Mouse (Mus musculus) splenic B cell, adult 2 months (primary cell): Measurements from ENCODE around the gene Tmem198.

Experiments used
- DNase-seq: peaks from one replicate; pipeline ENCODE4 v3.0.0-alpha.2; 2011; ENCODE audit warnings: low read depth, low spot score
- H3K27me3 ChIP-seq: 2 replicates; pipeline ENCODE4 v1.6.1; 2012; ENCODE audit warnings: mild to moderate bottlenecking, low read length, moderate library complexity, mixed read lengths; ENCODE audit not compliant: control insufficient read depth, poor library complexity, insufficient read depth, severe bottlenecking
- H3K36me3 ChIP-seq: 2 replicates; pipeline ENCODE4 v1.6.1; 2012; ENCODE audit warnings: mild to moderate bottlenecking, low read length, moderate library complexity, mixed read lengths; ENCODE audit not compliant: control insufficient read depth, poor library complexity, insufficient read depth, severe bottlenecking

The Tmem198 gene

GRCm38 (mm10) chr1:75462636-75463035 lies 16.7 kb upstream of the Tmem198 start:
- H3K27me3 ChIP-seq = 0 out of 2 replicates have a peak, but pooled peaks cover under 1% of the 10 kb centered on the region
- no peaks in the 10 kb centered on the region for H3K36me3 ChIP-seq
- DNase-seq = no peak

DNA sequence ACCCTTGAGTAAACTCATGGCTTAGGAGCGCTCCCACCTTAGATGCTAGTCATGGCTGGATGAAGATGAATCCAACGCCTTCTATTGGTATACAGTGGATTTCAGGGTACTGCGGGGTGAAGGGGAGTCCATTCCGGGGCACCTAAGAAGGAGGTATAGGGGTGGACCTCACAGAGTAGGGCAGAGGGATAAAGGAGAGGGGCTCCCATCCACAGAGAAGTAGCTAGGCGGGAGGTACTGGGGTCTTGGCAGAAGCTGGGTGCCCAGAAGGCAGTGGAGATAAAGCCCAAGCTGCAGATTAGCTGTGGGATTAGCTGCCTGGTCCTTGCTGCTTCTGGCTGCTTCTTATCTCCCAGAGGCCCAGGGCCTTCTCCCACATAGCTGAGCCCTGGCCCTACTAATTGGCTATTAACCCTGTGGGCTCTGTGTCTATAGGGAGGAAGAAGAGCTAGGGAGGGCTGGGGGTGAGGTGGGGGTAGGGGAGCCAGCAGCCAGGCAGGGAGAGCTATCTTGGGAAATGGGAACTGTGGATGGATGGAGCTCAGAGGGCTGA lies 15.6 kb upstream of the Tmem198 start:
- no peak for DNase-seq
- Histone ChIP-seq H3K27me3 (no peaks in the 10 kb centered on the region), H3K36me3 (no peaks in the 10 kb centered on the region)

DNA sequence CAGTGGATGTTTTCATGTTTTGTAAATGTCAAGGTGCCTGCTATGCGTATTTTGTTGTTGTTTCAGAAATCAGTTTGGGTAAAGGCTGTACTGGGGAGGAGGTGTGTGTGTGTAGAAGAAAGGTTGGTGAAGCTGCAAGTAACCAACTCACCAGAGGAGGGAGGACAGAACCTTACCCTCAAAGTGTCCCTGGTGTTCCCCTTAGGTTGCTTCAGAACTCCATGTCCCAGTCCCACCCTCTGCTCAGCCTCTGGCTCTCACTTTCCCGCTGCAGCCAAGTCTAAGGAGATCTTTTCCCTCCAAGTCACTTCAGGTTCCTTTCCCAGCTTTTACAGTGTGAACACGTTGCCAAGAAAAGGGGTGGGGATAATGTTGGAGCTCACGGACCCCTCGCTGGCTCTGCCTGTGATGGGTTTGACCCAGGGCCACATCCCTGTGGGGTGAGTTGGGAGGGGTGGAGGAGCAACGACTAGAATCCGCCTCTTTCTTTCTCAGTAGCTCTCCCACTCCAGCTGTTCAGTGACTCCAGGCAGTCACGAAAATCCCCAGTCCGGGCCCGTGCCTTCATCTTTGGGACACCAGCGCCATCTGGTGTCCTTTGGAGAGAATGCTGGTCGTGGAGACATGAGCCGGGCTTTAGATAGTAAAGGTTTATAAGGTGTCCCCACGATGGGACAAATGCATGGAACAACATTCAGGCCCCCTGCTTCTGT lies 12.0 kb upstream of the Tmem198 start:
- H3K27me3 ChIP-seq = no peaks in the 10 kb centered on the region
- H3K36me3 ChIP-seq = no peaks in the 10 kb centered on the region
- DNase-seq = peak; percentile 79

GRCm38 (mm10) chr1:75469287-75469825 lies 10.0 kb upstream of the Tmem198 start:
- Histone ChIP-seq H3K36me3 (no peaks in the 10 kb centered on the region), H3K27me3 (no peaks in the 10 kb centered on the region)
- no peak for DNase-seq

- no peaks in the 10 kb centered on the region for H3K27me3 ChIP-seq
- H3K36me3 ChIP-seq = 0 out of 2 replicates have a peak, but pooled peaks cover 2% of the 10 kb centered on the region
- DNase-seq = no peak
These were observed 2.9 kb upstream of the Tmem198 start for GRCm38 (mm10) chr1:75476441-75476840.

- 0 out of 2 replicates have a peak, but pooled peaks cover 2% of the 10 kb centered on the region for H3K36me3 ChIP-seq
- peak; percentile 88 for DNase-seq
These were observed 1.9 kb upstream of the Tmem198 start for GRCm38 (mm10) chr1:75477264-75477965.

GRCm38 (mm10) chr1:75477966-75478290 lies 1.4 kb upstream of the Tmem198 start:
- Histone ChIP-seq H3K36me3 (0 out of 2 replicates have a peak, but pooled peaks cover 2% of the 10 kb centered on the region), H3K27me3 (no peaks in the 10 kb centered on the region)
- DNase-seq = peak; percentile 33

More at GRCm38 (mm10) chr1:75477264-75477965, 1.9 kb upstream of the Tmem198 start:
- H3K27me3 ChIP-seq = no peaks in the 10 kb centered on the region

DNA sequence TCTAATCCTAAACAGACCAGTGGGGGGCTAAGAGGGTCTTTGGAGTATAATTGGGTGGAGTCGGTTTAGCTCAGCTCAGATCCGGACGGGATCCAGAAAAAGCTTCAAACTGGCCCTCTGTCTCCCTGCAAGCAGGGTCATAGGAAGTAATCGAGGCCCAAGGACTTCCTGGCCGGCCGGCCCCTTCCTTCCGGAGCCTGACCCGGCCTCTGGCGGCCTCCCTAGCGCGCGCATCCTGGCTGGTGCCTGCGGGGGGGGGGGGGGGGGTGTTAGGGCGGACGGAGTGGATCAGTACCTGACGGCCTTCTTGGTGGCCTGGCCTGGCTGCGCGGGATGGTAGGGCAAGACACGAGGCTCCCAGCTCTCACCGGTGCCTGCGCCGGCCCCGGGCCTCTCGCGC lies 835 bp upstream of the Tmem198 start:
- H3K36me3 ChIP-seq = 0 out of 2 replicates have a peak, but pooled peaks cover 2% of the 10 kb centered on the region
- peak; percentile 59 for DNase-seq
- no peaks in the 10 kb centered on the region for H3K27me3 ChIP-seq

DNA sequence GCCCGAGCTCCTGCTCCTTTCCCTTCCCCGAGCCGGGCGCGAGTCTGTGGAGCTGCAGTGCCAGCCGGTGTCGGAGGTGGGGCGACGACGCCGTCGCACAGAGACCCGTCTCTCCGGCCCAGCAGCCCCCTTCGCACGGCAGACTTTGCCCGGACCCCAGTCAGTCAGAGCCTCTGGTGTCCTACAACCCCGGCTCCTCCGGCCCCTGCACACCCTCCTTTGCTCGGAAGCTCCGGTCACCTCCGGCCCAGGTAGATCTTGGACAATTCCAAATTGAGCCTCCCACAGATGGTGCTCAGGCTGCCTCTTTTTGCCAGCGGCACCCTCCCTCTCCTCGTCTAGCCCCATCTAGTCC lies 280 bp downstream of the Tmem198 start:
- 0 out of 2 replicates have a peak, but pooled peaks cover 2% of the 10 kb centered on the region for H3K36me3 ChIP-seq
- DNase-seq = no peak

GRCm38 (mm10) chr1:75480036-75480435 lies 704 bp downstream of the Tmem198 start:
- DNase-seq = no peak
- Histone ChIP-seq H3K36me3 (0 out of 2 replicates have a peak, but pooled peaks cover 2% of the 10 kb centered on the region), H3K27me3 (no peaks in the 10 kb centered on the region)

More for the DNA sequence above, 280 bp downstream of the Tmem198 start:
- H3K27me3 ChIP-seq = no peaks in the 10 kb centered on the region

GRCm38 (mm10) chr1:75480735-75481134 lies 1.4 kb downstream of the Tmem198 start:
- Histone ChIP-seq H3K36me3 (0 out of 2 replicates have a peak, but pooled peaks cover 2% of the 10 kb centered on the region), H3K27me3 (no peaks in the 10 kb centered on the region)
- no peak for DNase-seq

GRCm38 (mm10) chr1:75486561-75486960 lies 7.2 kb downstream of the Tmem198 start:
- Histone ChIP-seq H3K36me3 (no peaks in the 10 kb centered on the region), H3K27me3 (no peaks in the 10 kb centered on the region)
- DNase-seq = peak; percentile 16

- H3K27me3 ChIP-seq = no peaks in the 10 kb centered on the region
- DNase-seq = no peak
- no peaks in the 10 kb centered on the region for H3K36me3 ChIP-seq
These were observed 7.7 kb downstream of the Tmem198 start for GRCm38 (mm10) chr1:75487040-75487404.

- peak; percentile 57 for DNase-seq
- no peaks in the 10 kb centered on the region for H3K27me3 ChIP-seq
- H3K36me3 ChIP-seq = no peaks in the 10 kb centered on the region
These were observed 8.3 kb downstream of the Tmem198 start for GRCm38 (mm10) chr1:75487405-75488161.
